Mouse (Mus musculus): ENCODE data around the gene H2al1c. TPM values are rescaled to one million over a fixed set of nuclear protein-coding genes. Genes with fewer than 3 reads are reported as not detected.
"Not testable (repeated sequence)": the region's sequence is repeated elsewhere in the genome, so short reads cannot be mapped to it uniquely, and the experiment has no call there.

H2al1c gene
- total RNA-seq (2021) = not detected
- long read RNA-seq = 0 reads

GRCm38 (mm10) chrX:11305355-11305754, at the start of gene H2al1c:
Gene H2al1c, plus strand, starts transcription at chrX:11305655.
- DNase-seq (ENCODE audit: low spot score in 2 of 2) = not testable (repeated sequence)

- DNase-seq (ENCODE audit: low spot score in 2 of 2) = no peak
These were observed 40.5 kb upstream of the H2al1c start for GRCm38 (mm10) chrX:11264918-11265317.

GRCm38 (mm10) chrX:11267791-11268190, 37.7 kb upstream of the H2al1c start:
- DNase-seq (ENCODE audit: low spot score in 2 of 2) = no peak

GRCm38 (mm10) chrX:11269074-11269473, 36.4 kb upstream of the H2al1c start:
- DNase-seq (ENCODE audit: low spot score in 2 of 2) = peak; percentile 49 to 56

- DNase-seq (ENCODE audit: low spot score in 2 of 2) = no peak
These were observed 32.3 kb upstream of the H2al1c start for GRCm38 (mm10) chrX:11273190-11273589.

GRCm38 (mm10) chrX:11277083-11277482, 28.4 kb upstream of the H2al1c start:
- no peak for DNase-seq (ENCODE audit: low spot score in 2 of 2)

- DNase-seq (ENCODE audit: low spot score in 2 of 2) = no peak
These were observed 24.7 kb upstream of the H2al1c start for GRCm38 (mm10) chrX:11280741-11281140.

GRCm38 (mm10) chrX:11288306-11288882, 17.1 kb upstream of the H2al1c start:
- no peak for DNase-seq (ENCODE audit: low spot score in 2 of 2)

- no peak for DNase-seq (ENCODE audit: low spot score in 2 of 2)
These were observed 16.2 kb upstream of the H2al1c start for GRCm38 (mm10) chrX:11289244-11289643.

- DNase-seq (ENCODE audit: low spot score in 2 of 2) = not testable (repeated sequence)
These were observed 6.5 kb upstream of the H2al1c start, which contains the start of gene H2al1a for GRCm38 (mm10) chrX:11298957-11299356. Gene H2al1a, plus strand, starts transcription at chrX:11299257.

GRCm38 (mm10) chrX:11302132-11302531, 3.3 kb upstream of the H2al1c start, which contains the start of gene H2al1b:
Gene H2al1b, plus strand, starts transcription at chrX:11302432.
- DNase-seq (ENCODE audit: low spot score in 2 of 2) = not testable (repeated sequence)

- not testable (repeated sequence) for DNase-seq (ENCODE audit: low spot score in 2 of 2)
These were observed 3.1 kb downstream of the H2al1c start, which contains the start of gene H2al1d for GRCm38 (mm10) chrX:11308524-11308923. Gene H2al1d, plus strand, starts transcription at chrX:11308824.

- DNase-seq (ENCODE audit: low spot score in 2 of 2) = not testable (repeated sequence)
These were observed 6.2 kb downstream of the H2al1c start, which contains the start of gene H2al1e for GRCm38 (mm10) chrX:11311634-11312033. Gene H2al1e, plus strand, starts transcription at chrX:11311934.

GRCm38 (mm10) chrX:11314858-11315257, 9.4 kb downstream of the H2al1c start, which contains the start of gene H2al1f:
Gene H2al1f, plus strand, starts transcription at chrX:11315158.
- DNase-seq (ENCODE audit: low spot score in 2 of 2) = not testable (repeated sequence)

GRCm38 (mm10) chrX:11317956-11318355, 12.5 kb downstream of the H2al1c start, which contains the start of gene H2al1g:
Gene H2al1g, plus strand, starts transcription at chrX:11318256.
- DNase-seq (ENCODE audit: low spot score in 2 of 2) = not testable (repeated sequence)

GRCm38 (mm10) chrX:11321192-11321591, 15.7 kb downstream of the H2al1c start, which contains the start of gene H2al1h:
Gene H2al1h, plus strand, starts transcription at chrX:11321492.
- not testable (repeated sequence) for DNase-seq (ENCODE audit: low spot score in 2 of 2)

- DNase-seq (ENCODE audit: low spot score in 2 of 2) = not testable (repeated sequence)
These were observed 18.9 kb downstream of the H2al1c start, which contains the start of gene H2al1i for GRCm38 (mm10) chrX:11324359-11324758. Gene H2al1i, plus strand, starts transcription at chrX:11324659.

GRCm38 (mm10) chrX:11327522-11327921, 22.1 kb downstream of the H2al1c start, which contains the start of gene H2al1j:
Gene H2al1j, plus strand, starts transcription at chrX:11327822.
- not testable (repeated sequence) for DNase-seq (ENCODE audit: low spot score in 2 of 2)

- DNase-seq (ENCODE audit: low spot score in 2 of 2) = peak; percentile 10 to 18
These were observed 40.3 kb downstream of the H2al1c start for GRCm38 (mm10) chrX:11345762-11346161.

GRCm38 (mm10) chrX:11346756-11347155, 41.3 kb downstream of the H2al1c start:
- no peak for DNase-seq (ENCODE audit: low spot score in 2 of 2)

Measured in layer of hippocampus, postnatal 10 days (tissue).